Mouse (Mus musculus) liver, postnatal 0 days (tissue): Measurements from ENCODE around the gene Mboat7. TPM values are rescaled to one million over a fixed set of nuclear protein-coding genes. Genes with fewer than 3 reads are reported as not detected.

Experiments
- ATAC-seq: fragments of 200-750 bp; cut with Nextera tagmentation; 2 replicates; pipeline ENCODE4 v1.8.0; 2017; ENCODE audit warnings: mild to moderate bottlenecking, moderate library complexity
- DNase-seq: peaks from one replicate; pipeline ENCODE4 v3.0.0-alpha.2; 2016
- H3K27ac ChIP-seq: fragments of 300-500 bp; sonication (generic); 2 replicates; pipeline ENCODE4 v1.5.1; 2014; ENCODE audit warnings: antibody characterized with exemption, moderate library complexity, mild to moderate bottlenecking, low read depth
- H3K27me3 ChIP-seq: fragments of 300-500 bp; sonication (generic); 2 replicates; pipeline ENCODE4 v1.6.1; 2014; ENCODE audit warnings: low read length, control low read depth, mixed read lengths; ENCODE audit not compliant: insufficient read depth
- H3K36me3 ChIP-seq: fragments of 300-500 bp; sonication (generic); replicated peaks from 2 replicates; pipeline ENCODE4 v1.6.1; 2014; ENCODE audit warnings: mild to moderate bottlenecking, control low read depth, low read length, moderate library complexity, mixed read lengths; ENCODE audit not compliant: insufficient read depth
- H3K4me1 ChIP-seq: fragments of 300-500 bp; sonication (generic); 2 replicates; pipeline ENCODE4 v1.6.1; 2014; ENCODE audit warnings: antibody characterized with exemption, mild to moderate bottlenecking, control low read depth; ENCODE audit not compliant: insufficient read depth
- H3K4me2 ChIP-seq: fragments of 300-500 bp; sonication (generic); 2 replicates; pipeline ENCODE4 v1.6.1; 2014; ENCODE audit warnings: low read depth, mild to moderate bottlenecking, low read length, moderate library complexity, mixed read lengths
- H3K4me3 ChIP-seq: fragments of 300-500 bp; sonication (generic); 2 replicates; pipeline ENCODE4 v1.5.1; 2014; ENCODE audit warnings: low read depth, low read length
- H3K9ac ChIP-seq: fragments of 300-500 bp; sonication (generic); replicated peaks from 2 replicates; pipeline ENCODE4 v1.6.1; 2014; ENCODE audit warnings: mild to moderate bottlenecking, moderate library complexity
- H3K9me3 ChIP-seq: fragments of 300-500 bp; sonication (generic); 2 replicates; pipeline ENCODE4 v1.6.1; 2016; ENCODE audit warnings: mild to moderate bottlenecking, control low read depth, low read length, mixed read lengths
- CTCF ChIP-seq: sonication (generic); IDR thresholded peaks from 2 replicates; pipeline ENCODE4 v1.5.1; 2016; ENCODE audit warnings: antibody characterized with exemption, low read depth
- EP300 ChIP-seq: IDR thresholded peaks from 2 replicates; pipeline ENCODE4 v1.6.1; 2016; ENCODE audit warnings: antibody characterized with exemption, low read depth, mild to moderate bottlenecking
- WGBS: fragments of 180-500 bp; shearing (Covaris S2); extraction: QIAGEN DNeasy Blood & Tissue Kit; methylation state at CpG from one replicate; pipeline ENCODE4 v1.1.7; 2014; ENCODE audit not compliant: insufficient replicate concordance; 5-methylcytosine and 5-hydroxymethylcytosine counted together
- polyA plus RNA-seq: library from polyadenylated mRNA; unstranded; fragments of >200 nt; fragmentation: Nextera tagmentation; extraction: Ambion mirVana; gene quantifications from 2 replicates; pipeline ENCODE4 v1.2.1, GENCODE M21; 2015

The Mboat7 gene
- polyA plus RNA-seq, 1 experiment from 2014 or later: 14.8 TPM

DNA sequence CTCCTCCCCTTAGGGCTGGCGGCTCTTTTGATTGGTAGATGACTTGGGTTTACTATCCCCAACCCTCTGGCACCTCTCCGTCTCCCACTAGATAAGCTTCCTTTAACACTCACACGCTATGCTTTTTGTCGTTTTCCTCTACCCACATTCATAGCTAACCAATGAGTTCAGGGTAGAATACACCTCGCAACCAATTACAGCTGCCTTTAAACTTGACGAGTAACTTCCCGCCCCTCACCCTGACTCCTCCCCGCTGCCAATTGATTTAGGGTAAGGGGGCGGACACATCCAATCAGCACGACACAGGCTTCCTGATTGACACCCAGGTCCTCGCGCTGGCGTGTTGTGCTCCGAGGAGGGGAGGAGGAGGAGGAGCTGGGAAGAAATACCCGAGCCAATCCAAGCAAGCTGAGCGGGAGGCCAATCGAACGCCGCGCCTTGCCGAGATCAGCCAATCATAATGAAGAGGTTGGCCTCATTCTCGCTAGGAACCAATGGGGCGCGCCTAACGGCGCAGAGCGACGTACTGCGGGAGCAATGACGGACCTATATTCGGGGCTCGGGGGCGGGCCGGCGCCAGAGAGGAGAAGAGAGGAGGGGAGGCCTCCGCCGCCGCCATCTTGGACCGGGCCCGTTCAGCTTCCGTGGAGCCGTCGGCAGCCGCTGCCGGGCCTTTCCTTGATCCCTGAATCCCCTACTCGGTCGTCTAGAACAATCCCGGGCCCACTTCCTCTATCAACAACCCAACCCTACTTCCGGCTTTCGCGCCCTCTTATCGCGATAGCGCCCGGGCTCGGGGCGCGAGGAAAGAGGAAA lies 48.4 kb downstream of the Mboat7 start, which contains the start of gene Cnot3:
Gene Cnot3 (plus strand): TSS at position 597 of the 816 bp plus-strand sequence.
- H3K4me3 ChIP-seq: peak within 1 kb of the TSS; percentile 100

DNA sequence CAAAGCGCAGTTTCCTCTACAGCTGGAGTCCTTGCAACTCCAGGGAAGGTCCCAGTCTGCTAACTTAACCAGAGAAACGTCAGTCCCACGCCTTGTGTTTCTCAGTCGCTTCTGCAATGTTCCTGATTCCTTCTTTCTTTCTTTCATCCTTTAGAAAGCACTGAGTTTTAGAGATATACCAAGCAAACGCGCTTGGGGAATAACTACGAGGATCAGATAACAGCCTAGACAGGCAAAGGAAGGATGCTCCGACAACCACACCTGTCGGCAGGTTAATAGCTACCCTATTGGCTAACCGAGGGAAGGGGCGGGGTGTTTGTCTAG lies 49.0 kb downstream of the Mboat7 start:
- H3K36me3 ChIP-seq: peaks cover 24% of the 10 kb centered on the region
- H3K27ac ChIP-seq: peak overlapping the region; percentile 69
- H3K4me1 ChIP-seq: peaks cover 23% of the 10 kb centered on the region
- TF ChIP-seq EP300: no peak
- TF ChIP-seq CTCF: no peak
- H3K4me2 ChIP-seq: peak overlapping the region; percentile 74
- H3K9ac ChIP-seq: no peak overlapping the region
- WGBS: 1% methylated on average over 11 of the region's 11 CpGs
- no peaks in the 10 kb centered on the region for H3K27me3 ChIP-seq
- H3K9me3 ChIP-seq: no peaks in the 10 kb centered on the region
- H3K4me3 ChIP-seq: peak overlapping the region; percentile 32
- ATAC-seq: no peak
- DNase-seq: peak; percentile 92

More for the DNA sequence above, 48.4 kb downstream of the Mboat7 start, which contains the start of gene Cnot3:
- DNase-seq (peak; percentile 97), ATAC-seq (peak; percentile 97)
- Histone ChIP-seq H3K36me3 (peaks cover 20% of the 10 kb centered on the region), H3K4me1 (peaks cover 23% of the 10 kb centered on the region), H3K4me2 (peak within 1 kb of the TSS; percentile 93), H3K9ac (peak within 1 kb of the TSS; percentile 100), H3K9me3 (no peaks in the 10 kb centered on the region), H3K27ac (peak within 1 kb of the TSS; percentile 98), H3K27me3 (no peaks in the 10 kb centered on the region)
- WGBS: under 1% methylated on average over 54 of the region's 58 CpGs
- no peak; the same call in 1 of the 2 replicates for TF ChIP-seq EP300
- no peak for TF ChIP-seq CTCF

DNA sequence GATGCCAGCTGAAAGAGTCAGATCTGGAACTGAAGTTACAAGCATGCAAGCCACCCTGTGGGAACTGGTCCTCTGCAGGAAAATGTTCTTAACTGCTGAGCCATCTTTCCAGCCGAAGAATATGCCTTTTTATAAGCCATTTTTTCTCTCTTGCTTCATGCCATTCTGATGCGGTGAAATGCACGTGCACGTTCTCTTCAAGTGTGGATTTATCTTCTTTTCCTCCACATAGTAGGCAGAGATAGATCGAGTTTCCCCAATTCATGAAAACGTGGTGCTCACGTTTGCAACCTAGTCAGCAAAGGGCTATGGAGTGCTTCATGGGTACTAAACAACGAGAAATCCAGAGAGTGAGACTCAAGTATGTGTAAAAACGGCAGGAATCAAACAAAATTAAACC lies 49.5 kb downstream of the Mboat7 start:
- Histone ChIP-seq H3K4me3 (peak overlapping the region; percentile 32), H3K9me3 (no peaks in the 10 kb centered on the region), H3K27ac (no peak overlapping the region), H3K36me3 (peaks cover 29% of the 10 kb centered on the region), H3K4me1 (peaks cover 23% of the 10 kb centered on the region), H3K4me2 (peak overlapping the region; percentile 74), H3K27me3 (no peaks in the 10 kb centered on the region), H3K9ac (no peak overlapping the region)
- 16% methylated on average over 9 of the region's 9 CpGs for WGBS
- TF ChIP-seq CTCF (no peak), EP300 (no peak)
- DNase-seq (no peak), ATAC-seq (no peak)

DNA sequence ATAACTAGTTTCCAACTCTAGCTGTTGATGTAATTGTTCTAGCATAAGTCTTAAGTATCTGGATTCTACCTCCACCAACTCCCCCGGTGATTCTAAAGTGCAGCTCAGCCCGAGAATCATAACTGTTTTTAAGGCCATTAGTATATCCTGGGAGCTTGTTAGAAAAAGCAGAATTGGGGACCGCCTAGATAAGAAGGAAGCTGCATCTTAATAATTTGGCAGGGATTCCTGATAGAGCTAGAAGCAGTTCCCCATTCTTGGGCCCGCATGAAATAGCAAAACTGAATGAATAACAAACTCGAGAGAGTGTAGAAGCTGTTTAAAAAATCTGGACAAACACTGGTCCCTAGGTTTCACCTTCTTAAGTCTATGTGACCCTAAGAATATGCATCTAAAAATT lies 49.9 kb downstream of the Mboat7 start:
- DNase-seq (no peak), ATAC-seq (no peak)
- no peak overlapping the region for H3K9ac ChIP-seq
- WGBS: 36% methylated on average over 5 of the region's 5 CpGs
- H3K4me1 ChIP-seq: peaks cover 23% of the 10 kb centered on the region
- no peaks in the 10 kb centered on the region for H3K9me3 ChIP-seq
- no peak overlapping the region for H3K4me2 ChIP-seq
- H3K27ac ChIP-seq: no peak overlapping the region
- H3K4me3 ChIP-seq: no peak overlapping the region
- peaks cover 33% of the 10 kb centered on the region for H3K36me3 ChIP-seq
- TF ChIP-seq EP300 (no peak), CTCF (no peak)
- no peaks in the 10 kb centered on the region for H3K27me3 ChIP-seq

DNA sequence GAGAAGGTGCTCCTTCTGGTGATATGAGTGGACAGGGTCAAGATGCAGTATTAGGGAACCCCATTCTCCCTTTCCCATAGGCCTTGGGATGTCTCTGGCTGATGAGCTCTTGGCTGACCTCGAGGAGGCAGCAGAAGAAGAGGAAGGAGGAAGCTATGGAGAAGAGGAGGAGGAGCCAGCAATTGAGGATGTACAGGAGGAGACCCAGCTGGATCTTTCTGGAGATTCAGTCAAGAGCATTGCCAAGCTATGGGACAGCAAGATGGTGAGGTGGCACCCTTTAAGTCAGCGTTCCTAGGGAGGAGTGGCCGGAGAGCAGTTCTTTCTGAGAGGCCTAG lies 62.9 kb downstream of the Mboat7 start:
- DNase-seq (no peak), ATAC-seq (no peak)
- Histone ChIP-seq H3K4me2 (peak overlapping the region; percentile 83), H3K27ac (peak overlapping the region; percentile 93; the same call in 1 of the 2 replicates), H3K9me3 (no peaks in the 10 kb centered on the region), H3K9ac (peak overlapping the region; percentile 77), H3K27me3 (no peaks in the 10 kb centered on the region), H3K4me3 (peak overlapping the region; percentile 73), H3K4me1 (peaks cover 14% of the 10 kb centered on the region), H3K36me3 (peaks cover 22% of the 10 kb centered on the region)
- TF ChIP-seq EP300: no peak
- no peak for TF ChIP-seq CTCF
- 50% methylated on average over 3 of the region's 3 CpGs for WGBS

DNA sequence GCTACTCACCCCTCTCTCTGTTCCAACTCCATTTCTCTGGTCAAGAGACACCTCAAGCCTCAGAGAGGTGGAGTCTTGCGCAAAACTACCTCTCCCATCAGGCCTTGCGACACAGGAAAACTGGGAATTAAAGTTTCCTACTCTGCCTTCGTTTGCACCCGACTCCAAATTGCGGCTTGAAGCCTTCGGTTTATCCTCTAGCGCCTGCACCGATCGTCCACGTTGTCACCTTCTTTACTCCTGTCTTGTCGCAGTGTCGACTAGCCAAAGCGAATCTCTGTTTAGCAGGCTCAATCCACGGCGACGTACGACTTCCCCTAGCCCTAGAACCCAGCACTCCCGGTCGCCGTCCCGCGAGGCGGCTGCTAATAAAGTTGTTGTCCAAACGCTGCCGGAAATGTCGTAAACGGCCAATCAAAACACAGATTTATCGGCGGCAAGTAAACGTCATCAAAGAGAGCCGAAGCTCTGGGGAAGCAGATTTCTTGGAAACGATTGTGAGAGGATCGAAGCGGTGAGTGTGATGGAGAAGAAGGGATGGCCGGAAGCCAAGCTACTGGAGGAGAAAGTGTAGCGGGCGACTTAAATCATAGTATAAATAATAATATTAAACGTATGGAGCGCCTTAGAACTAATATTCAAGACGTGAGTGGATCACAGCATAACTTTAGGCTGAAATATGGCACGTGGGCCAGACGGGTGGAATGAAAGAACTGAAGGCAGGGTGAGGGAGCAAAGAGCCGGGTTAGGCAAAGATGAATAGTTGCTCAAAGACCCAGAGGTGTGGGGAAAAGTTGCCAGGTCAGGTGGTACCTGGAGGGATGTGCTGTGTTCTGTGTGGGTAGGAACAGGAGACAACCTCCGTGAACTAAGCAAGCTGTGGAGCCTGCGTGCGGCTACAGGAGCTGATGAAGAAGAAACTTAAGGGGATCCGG lies 63.5 kb downstream of the Mboat7 start, which contains the start of the genes Tfpt and Prpf31:
Gene Tfpt (minus strand): TSS at position 387 of the 935 bp plus-strand sequence.
Gene Prpf31 (plus strand): TSS at position 443 of the 935 bp plus-strand sequence.
- TF ChIP-seq CTCF (no peak), EP300 (peak; percentile 88)
- WGBS: 1% methylated on average over 47 of the region's 47 CpGs
- peaks cover 14% of the 10 kb centered on the region for H3K4me1 ChIP-seq
- ATAC-seq: peak; percentile 94
- no peaks in the 10 kb centered on the region for H3K27me3 ChIP-seq
- peak within 1 kb of the TSS; percentile 77 for H3K9ac ChIP-seq
- peak within 1 kb of the TSS; percentile 83 for H3K4me2 ChIP-seq
- H3K27ac ChIP-seq: peak within 1 kb of the TSS; percentile 93
- H3K36me3 ChIP-seq: peaks cover 17% of the 10 kb centered on the region
- H3K4me3 ChIP-seq: peak within 1 kb of the TSS; percentile 73
- peak; percentile 92 for DNase-seq
- H3K9me3 ChIP-seq: no peaks in the 10 kb centered on the region
